Mouse (Mus musculus): ENCODE data around the gene Adamts20.
"Not testable (repeated sequence)": the region's sequence is repeated elsewhere in the genome, so short reads cannot be mapped to it uniquely, and the experiment has no call there.

Adamts20 gene

DNA sequence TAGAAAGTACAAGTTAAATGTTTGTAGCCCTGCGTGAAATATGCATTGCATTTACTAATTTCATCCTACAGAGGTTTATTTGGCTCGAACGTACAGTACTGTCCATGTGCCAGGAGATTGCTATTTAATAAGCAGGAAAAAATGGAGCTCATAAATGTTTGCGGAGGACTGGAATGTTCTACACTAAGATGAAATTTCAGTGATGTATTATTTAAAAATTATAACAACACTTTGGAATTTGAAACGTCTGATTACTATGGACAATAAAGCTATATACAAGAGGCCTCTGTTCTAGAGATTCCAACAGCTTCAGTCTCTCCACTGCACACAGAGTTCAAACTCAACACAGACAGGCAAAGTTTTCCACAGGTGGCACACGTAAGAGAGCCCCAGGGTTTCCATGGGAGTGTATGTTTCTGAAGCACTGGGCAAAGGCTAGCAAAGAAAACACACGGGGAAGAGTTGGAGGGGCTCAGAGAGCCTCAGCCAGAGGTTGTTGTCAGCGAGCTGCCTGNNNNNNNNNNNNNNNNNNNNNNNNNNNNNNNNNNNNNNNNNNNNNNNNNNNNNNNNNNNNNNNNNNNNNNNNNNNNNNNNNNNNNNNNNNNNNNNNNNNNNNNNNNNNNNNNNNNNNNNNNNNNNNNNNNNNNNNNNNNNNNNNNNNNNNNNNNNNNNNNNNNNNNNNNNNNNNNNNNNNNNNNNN, 20.6 kb downstream of the Adamts20 start:
- no peak for DNase-seq (ENCODE audit: low spot score in 2 of 2)

DNA sequence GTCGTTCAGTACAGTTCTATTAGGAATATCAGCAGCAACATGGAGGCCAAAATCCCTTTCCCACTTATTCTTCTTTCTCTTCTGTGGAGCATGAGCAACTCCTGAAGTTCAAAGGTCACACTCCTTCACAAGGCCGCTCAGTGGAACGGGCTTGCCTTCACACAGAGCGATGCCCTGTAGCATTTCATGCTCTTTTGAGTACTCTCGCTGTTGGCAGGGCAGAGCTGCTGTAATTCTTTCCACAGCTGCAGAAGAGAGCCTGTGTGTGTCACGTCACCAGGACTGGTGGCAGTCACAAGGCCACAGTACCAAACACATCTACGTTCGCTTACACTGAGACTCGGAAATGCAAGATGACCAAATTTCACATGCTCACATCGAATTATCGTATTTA, 21.2 kb downstream of the Adamts20 start:
- DNase-seq (ENCODE audit: low spot score in 2 of 2), result no peak

DNA sequence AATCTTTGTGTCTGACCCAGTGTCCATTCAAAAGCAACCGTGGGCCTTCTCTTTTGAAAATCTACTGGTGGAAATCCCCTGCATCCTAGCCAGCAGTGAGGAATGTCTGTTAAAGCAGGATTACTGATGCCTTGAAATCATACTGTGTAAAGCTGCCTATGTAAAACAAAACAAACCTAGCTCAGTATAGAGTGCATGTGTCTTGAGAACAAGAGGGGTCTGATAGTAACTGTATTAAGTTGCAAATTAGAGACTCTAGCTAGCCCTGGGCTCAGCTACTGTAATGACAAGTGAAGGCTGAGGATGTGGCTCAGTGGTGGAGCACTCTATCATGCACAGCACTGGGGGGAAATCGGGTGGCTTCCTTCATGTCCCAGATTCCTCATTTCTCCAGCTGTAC, 22.2 kb downstream of the Adamts20 start:
- DNase-seq (ENCODE audit: low spot score in 2 of 2), result no peak

DNA sequence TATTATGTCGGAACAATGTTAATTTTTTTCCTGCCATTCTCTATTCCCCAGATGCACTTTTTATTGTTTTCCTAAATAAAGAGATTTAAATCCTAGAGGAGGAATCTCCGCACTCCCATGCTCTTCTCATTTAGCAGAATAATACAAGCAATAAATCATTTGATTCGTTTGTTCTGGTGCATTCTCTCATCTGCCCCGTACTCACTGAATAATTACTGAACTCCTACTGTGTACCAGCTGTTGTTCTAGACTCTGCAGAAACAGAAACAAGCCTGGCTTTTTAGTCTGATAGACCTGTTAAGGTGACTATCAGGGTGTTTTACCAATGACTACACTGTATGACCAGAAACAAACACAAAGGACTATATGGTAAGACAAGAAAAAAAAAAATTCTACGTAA, 29.7 kb downstream of the Adamts20 start:
- DNase-seq (ENCODE audit: low spot score in 2 of 2), result no peak

DNA sequence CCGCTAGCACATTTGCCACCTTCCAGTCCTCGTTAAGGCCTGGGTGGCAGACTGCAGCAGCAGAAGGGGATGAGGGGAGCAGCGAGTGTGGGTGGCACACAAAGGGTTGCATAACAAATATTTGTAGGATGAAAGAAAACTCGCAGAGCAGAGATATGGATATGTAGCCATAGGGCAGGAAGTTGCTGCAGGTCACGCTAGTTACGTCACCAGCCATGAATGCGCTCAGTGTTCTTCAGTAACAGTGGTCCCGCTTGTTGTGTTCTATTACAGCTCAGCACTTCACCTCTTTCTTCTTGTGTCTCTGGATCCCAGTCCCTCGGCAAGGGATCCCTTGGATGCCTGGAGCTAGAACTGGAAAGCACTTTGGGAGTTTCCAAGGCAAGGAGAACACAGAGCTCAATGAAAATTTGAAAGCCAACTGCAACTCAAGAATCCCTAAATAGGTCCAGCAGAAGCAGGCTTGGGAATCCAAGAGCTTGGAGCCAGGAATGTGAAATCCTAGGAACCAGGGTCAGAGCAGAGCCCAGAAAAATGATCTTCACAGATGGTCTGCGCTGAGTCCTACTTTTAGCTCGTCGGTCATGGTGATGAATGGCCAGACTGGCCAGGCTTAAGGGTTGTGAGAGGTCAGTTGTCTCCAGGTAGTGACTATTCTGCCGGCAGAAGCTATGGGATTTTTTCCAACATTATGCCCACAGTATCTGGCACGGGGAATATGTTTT, 34.4 kb downstream of the Adamts20 start:
- no peak for DNase-seq (ENCODE audit: low spot score in 2 of 2)

DNA sequence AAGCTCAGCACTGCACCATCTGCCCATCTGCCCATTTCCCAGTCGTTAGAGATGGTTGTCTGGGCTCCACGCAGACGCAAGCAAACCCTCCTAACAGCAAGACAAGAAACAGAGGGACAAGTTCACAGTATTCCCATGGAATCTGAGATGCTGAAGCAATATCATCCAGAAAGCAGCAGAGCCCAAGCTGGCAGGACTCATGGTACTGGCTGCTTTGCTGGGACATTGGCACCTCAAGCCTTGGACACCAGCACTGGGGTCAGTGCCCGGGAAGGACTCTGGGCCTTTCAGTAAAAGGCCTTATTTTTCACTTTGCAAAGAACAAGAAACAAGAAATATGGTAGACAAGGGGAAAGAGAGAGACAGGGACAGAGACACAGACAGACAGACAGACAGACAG, 36.5 kb downstream of the Adamts20 start:
- DNase-seq (ENCODE audit: low spot score in 2 of 2), result no peak

DNA sequence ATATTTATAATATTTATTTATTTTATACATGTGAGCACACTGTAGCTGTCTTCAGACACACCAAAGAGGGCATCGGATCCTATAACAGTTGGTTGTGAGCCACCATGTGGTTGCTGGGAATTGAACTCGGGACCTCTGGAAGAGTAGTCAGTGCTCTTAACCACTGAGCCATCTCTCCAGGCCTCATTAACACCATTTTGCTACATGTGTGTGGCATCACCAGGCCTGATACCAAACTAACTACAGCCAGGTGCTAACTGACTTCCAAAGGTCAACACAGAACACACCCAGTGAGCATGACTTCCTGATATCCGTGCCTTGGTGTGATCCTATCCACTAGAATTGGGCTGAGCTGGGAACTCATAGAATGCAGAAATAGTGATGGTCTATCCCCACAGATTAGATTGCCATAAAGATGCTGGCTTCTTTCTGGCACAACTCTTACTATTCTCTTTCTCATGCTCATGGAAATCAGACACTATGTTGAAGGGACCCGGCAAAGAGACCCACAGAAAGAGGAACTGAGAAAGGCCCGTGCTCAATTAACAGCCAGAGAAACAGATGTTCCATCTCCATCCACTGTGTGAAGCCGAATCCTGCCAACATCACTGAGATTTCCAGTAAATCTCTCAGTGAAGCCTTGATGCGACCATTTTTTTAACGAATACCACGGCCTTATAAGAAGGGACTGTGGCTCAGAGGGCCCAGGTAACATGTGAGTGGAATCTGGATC, 37.6 kb downstream of the Adamts20 start:
- no peak for DNase-seq (ENCODE audit: low spot score in 2 of 2)

DNA sequence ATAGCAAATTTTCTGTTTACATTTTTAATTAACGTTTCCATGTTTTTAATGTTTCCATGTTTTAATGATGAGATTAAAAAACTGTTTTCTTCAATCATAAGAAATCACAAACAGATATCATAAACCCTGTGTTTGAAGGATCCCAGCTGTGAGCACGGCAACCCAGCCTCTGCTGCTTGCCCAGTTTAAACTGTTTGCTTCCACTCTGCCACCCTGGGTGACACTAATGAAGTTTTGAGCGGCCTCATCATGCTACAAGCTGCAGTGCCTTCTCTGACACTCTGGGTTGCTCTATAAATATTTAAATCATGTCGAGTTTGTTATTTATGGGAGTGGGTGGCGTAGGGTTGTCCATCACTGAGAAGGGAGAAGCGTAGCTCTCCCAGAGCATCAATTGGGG, 44.7 kb downstream of the Adamts20 start:
- DNase-seq (ENCODE audit: low spot score in 2 of 2), result no peak

DNA sequence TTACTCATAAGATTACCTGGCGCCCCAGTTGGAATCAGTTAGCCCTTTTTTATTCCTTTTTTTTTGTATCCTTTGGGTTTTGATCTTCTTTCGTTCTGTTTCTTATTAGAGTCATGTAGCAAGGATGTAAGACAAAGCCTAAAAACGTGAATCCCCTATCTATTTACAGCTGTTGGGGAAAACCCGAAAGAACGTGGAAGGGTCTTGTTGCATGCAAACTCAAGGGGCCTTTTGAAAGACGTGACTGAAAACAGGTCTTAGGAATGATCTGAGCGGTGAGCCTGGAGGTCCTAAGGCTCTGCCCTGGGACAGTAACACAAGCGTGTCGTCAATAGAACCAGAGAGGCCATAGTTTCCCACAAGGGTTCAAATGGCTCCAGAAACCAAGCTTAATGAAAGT, 46.1 kb downstream of the Adamts20 start:
- no peak for DNase-seq (ENCODE audit: low spot score in 2 of 2)

DNA sequence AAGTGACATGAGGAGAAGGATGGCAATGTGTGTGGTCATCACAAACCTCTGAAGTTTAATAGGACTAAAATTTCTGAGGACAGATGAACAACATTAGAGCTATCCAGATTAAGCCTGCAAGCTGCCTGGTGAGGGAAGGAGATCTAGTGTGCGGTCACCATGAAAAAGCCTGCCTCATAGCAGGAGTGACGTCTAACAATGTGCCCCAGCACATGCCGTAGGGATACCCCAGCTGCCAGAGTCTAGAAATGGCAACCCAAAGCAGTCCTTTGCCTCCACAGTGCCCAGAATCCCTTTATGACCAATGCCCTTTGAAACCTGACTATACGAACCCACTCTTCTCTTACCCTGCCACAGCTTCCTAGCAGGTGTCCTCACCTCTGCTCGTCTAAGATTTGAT, 46.8 kb downstream of the Adamts20 start:
- DNase-seq (ENCODE audit: low spot score in 2 of 2), result no peak

DNA sequence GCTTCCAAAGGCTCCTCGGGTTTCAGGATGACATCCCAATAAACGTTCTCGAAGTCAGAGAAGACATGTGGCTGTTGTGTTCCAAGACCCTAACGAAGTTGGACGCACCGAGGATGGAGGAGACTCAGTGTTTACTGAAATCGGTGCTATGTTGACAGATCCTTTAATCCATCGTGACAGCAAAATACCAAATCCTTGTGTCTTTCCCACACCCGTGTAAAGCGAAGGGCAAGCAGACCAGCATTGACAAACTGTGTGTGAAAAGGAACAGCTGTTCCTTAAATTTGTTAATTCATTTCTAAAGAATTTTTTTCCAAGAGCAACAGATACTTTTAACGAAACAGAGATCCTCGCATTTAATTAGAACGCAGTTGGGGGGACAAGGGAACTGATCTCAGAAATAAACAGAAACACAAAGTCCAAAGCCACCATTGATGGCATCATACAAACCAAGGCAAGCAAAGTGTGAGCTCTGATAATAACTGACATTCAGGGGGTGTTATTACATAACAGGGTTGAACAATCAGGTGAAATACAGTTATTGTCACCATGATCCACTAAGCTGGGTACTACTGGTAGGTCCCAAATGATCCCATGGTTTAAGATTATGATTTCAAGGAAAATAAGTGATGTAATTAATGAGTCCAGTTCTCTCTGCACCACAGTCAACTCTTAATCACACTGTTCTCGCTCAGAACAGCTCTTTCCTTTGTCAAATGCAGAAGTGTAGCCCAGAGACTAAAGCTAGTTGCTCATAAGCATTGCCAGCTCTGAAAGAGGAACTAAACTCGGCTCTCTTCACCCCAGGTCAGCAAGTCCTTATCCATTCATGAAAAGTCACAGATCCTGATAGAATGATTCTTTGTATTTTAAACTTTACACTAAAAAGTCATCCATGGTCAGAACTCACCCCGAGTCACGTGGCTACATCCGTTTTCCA, 47.7 kb downstream of the Adamts20 start:
- no peak for DNase-seq (ENCODE audit: low spot score in 2 of 2)

DNA sequence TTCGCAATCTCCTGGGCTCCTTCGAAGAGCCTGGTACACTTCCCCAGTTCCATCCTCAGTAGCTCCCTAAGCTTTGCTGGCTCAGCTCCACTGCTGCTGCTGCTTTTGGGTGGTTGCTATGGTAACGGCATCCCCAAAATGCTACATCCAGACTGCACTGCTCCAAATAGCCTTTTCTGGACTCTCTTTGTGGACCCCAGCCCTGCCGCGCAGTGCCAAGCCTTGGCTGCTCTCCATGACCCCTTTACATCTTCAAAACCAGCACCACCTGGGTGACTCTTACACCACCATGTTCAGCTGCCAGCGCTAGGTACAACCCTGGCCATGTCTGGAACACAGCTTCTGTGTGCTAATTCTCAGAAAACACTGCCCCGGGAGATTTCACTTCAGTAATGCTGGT, 55.4 kb downstream of the Adamts20 start:
- no peak for DNase-seq (ENCODE audit: low spot score in 2 of 2)

DNA sequence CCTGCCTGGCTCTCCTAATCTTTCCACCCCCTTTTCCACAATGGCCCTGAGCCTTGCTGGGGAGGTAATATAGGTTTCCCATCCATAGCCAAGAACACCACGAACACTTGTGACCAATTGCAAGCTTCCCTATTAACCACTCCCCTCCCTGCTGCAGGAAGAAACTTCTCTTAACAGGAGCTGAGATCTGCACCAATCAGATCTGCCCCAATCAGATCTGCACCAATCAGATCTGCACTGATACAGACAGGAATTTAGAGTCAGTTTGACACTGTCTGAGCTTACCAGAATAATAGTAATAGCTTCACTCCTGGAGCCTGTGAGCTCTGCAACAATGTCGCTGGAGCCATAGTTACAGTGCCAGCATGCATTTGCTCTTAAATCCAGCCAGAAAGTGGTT, 58.9 kb downstream of the Adamts20 start:
- no peak for DNase-seq (ENCODE audit: low spot score in 2 of 2)

DNA sequence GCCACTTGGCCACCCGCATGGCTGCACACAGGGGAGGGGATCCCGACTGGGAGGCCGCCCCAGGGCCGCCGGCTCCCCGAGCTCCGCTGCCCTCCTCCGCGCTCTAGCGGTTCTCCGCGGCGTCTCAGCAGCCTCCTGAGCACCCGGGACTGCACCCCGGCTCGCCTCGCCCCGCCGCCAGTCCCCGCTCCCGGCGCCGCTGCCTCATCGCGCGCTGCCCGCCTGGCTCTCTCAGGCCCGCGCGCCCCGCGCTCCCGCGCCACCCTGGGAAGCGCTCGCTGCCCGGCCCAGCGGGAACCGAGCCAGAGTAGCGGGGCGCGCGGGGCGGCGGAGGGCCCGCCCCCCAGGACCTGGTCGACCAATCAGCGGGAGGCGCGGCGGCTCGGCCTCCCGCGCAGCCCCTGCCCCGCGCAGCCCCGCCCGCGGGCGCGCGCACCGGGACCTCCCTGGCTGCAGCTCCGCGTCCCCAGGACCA, 61.1 kb downstream of the Adamts20 start:
- peak; percentile 48 to 69 for DNase-seq (ENCODE audit: low spot score in 2 of 2)

DNA sequence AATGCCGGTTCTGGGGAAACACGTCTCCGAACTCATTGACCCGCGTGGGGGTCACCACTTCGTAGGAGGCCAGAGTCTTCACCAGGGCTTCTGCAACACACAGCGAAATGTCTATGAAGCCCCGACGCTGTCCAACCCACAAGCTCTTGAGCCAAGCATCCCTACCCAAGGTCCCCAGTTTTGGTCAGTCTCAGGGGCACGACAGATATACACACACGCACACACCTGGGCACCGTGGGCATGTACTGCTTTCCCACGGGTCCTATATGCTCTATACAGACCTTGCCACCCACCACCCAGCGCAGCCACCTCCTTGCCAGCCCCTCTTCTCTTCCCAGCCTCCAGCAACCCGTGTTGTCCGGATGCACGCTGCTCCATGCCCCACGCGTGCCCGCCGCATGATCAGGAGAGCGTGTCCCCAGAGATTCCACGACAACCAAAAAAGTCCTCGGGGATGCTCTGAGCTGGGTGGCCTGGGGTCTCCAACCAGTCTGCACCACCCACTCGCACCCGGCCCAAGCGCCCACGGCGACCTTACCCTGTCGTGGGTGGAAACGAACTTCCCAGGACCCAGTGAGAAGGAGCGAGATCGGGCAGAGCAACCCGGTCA, 61.7 kb downstream of the Adamts20 start:
- peak in 1 of 2 experiments; percentile 12 for DNase-seq (ENCODE audit: low spot score in 2 of 2)

DNA sequence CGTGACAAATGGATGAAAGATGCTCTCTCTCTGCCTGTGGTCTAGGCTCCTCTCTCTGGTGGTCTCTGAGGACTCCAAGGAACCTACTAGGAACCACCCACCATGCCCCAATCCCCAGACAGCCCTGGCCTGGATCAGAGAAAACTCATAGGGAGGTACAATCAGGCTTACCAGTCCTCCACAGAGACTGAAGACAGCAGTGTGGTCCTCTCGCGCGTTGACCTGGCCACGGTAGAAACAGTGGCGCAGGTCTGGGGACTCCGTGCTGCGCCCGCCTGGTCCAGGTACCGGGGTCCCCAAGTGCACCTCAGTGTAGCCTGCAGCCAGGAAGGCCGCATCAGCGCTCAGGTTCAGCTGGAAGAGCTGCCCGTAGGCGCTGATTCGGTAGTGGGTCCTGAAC, 62.2 kb downstream of the Adamts20 start:
- no peak for DNase-seq (ENCODE audit: low spot score in 2 of 2)

DNA sequence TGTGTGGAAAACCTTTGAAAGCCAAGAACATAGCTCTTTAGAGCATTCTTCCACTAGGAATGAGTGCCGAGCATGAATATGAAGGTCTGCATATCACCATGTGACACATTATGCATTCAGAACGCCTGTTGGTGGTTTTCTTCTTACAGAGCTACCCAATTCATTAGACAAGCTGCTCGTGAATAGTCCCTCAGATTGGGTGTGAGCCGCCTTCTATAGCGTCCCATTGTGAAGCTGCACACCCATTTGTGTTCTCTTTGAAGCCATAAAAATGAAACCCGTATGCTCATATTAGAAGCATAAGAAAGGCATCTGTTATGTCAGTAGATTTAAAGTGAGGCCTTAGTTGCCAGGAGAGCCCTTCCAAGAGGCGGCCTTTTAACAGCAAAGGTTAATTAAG, 72.5 kb downstream of the Adamts20 start:
- DNase-seq (ENCODE audit: low spot score in 2 of 2), result no peak

DNA sequence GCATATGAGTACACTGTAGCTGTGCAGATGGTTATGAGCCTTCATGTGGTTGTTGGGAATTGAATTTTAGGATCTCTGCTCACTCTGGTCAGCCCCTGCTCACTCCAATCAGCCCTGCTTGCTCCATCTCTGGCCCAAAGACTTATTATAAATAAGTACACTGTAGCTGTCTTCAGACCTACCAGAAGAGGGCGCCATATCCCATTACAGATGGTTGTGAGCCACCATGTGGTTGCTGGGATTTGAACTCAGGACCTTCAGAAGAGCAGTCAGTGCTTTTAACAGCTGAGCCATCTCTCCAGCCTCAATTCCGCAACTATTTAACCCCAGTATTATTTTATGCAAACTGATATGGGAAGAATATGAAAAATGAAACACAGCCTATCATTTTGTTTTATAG, 75.1 kb downstream of the Adamts20 start:
- not testable (repeated sequence) for DNase-seq (ENCODE audit: low spot score in 2 of 2)

DNA sequence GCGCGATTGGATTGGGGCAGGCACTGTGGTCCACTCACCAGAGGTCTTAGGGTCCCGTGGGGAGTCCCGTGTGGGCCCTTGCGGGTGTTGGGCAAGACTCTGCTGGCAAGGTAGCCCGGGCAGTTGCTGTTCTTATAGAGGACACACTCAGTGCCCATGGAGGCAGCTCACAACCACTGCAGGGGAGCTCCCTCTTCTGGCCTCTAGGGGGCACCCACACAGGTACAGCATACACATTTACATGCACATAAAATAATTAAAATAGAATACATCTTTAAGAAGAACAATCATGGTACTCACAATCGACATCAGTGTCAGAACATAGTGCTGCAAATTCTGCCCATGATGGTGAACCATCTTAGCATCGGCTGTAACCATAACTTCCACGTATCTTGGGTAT, 85.8 kb downstream of the Adamts20 start:
- DNase-seq (ENCODE audit: low spot score in 2 of 2), result no peak

DNA sequence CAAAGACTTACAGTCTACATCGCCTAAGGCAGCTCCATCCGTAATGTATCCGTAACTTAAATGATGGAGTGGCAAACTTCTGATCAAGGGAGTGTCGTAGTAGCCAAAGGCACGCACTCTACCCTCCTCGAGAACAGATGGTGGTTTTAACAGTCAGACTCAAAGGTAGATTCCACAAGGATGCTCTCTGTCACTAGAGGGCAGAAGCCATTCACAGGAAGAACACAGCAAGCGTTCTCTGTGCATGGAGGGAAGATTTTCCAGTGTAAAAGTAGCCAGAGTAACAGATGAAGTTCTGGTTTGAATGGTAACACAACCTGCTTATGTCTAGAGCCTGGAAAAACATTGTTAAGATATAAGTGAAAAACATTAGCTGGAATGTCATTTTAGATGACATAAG, 92.7 kb downstream of the Adamts20 start:
- DNase-seq (ENCODE audit: low spot score in 2 of 2), result no peak

DNA sequence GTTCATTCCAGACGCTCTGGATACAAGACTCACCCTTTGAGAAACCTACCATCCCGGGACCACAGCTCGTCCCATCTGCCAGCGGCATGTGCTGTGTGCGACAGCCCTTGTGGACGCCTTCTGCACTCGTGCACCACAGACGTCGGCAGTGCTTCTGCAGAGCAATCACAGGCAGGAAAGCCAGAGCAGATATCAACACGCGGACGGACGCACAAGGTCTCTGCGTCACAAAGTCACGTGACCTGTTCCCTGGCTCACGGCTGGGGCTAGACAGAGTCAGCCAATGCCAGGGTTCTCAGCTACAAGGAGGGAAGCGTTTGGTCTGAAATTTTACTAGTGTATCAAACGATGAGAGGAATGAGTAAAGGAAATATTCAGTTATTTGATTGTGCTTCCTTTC, 116.2 kb downstream of the Adamts20 start:
- no peak for DNase-seq (ENCODE audit: low spot score in 2 of 2)

All from spleen, postnatal 4 days (tissue).